In the genomic region with DNA sequence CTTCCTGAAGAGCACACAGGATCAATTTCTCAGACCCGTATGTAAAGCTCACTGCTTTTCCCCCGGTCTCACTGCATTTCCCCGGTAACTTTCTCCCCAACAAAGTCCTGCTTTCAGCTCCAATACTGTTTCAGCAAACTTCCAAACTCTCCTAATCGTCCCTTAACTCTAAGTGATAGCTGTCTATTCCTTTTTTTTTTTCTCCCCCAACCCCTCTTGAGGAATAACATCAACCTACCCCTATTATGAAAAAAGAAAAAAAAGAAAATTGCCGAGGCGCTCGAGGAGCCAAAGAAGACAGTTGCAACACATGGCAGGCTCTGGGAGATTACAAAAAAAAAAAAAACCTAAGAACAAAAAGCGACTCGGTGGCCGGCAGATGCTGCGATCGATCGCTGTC, we compare ENCODE assay signal across 7 mouse cellular contexts. TPM values are rescaled to one million over a fixed set of nuclear protein-coding genes. Genes with fewer than 3 reads are reported as not detected.
DNase-seq lines count a peak whose midpoint lies in the region; ATAC-seq and TF ChIP-seq lines count a peak whose summit lies in the region.

No protein-coding gene starts in this region.

- under 1% methylated on average over 13 of the region's 13 CpGs for WGBS in neural tube, embryonic 11.5 days
- 0% methylated on average over 13 of the region's 13 CpGs for WGBS in embryonic facial prominence, embryonic 14.5 days
- WGBS in limb, embryonic 14.5 days, result under 1% methylated on average over 13 of the region's 13 CpGs
- under 1% methylated on average over 13 of the region's 13 CpGs for WGBS in stomach, embryonic 15.5 days

- no peak overlapping the region for H3K27ac ChIP-seq in neural tube, embryonic 11.5 days (ENCODE audit: low read depth, low read length)
- peak overlapping the region; percentile 92; the same call in 1 of the 2 replicates for H3K27ac ChIP-seq in embryonic facial prominence, embryonic 14.5 days (replicated peaks; ENCODE audit: low read depth, low read length)
- peak overlapping the region; percentile 91 for H3K27ac ChIP-seq in limb, embryonic 14.5 days (replicated peaks; ENCODE audit: low read depth, low read length)
- H3K27ac ChIP-seq in stomach, embryonic 15.5 days, result peak overlapping the region; percentile 94

- no peaks in the 10 kb centered on the region for H3K9me3 ChIP-seq in neural tube, embryonic 11.5 days (ENCODE audit: control insufficient read depth, low read length)
- H3K9me3 ChIP-seq in embryonic facial prominence, embryonic 14.5 days (ENCODE audit: control insufficient read depth, low read length), result no peaks in the 10 kb centered on the region
- H3K9me3 ChIP-seq in limb, embryonic 14.5 days (ENCODE audit: control insufficient read depth, low read length), result no peaks in the 10 kb centered on the region
- H3K9me3 ChIP-seq in stomach, embryonic 15.5 days, result no peaks in the 10 kb centered on the region

- H3K27me3 ChIP-seq in neural tube, embryonic 11.5 days (ENCODE audit: control insufficient read depth, insufficient read depth, low read length), result no peaks in the 10 kb centered on the region
- no peaks in the 10 kb centered on the region for H3K27me3 ChIP-seq in embryonic facial prominence, embryonic 14.5 days (replicated peaks; ENCODE audit: control insufficient read depth, insufficient read depth, low read length)
- no peaks in the 10 kb centered on the region for H3K27me3 ChIP-seq in limb, embryonic 14.5 days (ENCODE audit: control insufficient read depth, insufficient read depth, low read length)
- no peaks in the 10 kb centered on the region for H3K27me3 ChIP-seq in stomach, embryonic 15.5 days (replicated peaks)

- no peak for DNase-seq in neural tube, embryonic 11.5 days (ENCODE audit: low spot score)
- no peak for DNase-seq in neural tube, embryonic 10.5 days (ENCODE audit: extremely low spot score, low spot score)
- no peak for DNase-seq in embryonic facial prominence, embryonic 14.5 days (ENCODE audit: low spot score)
- DNase-seq in limb, embryonic 14.5 days (ENCODE audit: low spot score), result no peak
- DNase-seq in layer of hippocampus, postnatal 36 days, result no peak
- no peak for DNase-seq in ovary, postnatal 14 days (ENCODE audit: low spot score)

- peaks cover 2% of the 10 kb centered on the region; the same call in 1 of the 2 replicates for H3K4me1 ChIP-seq in neural tube, embryonic 11.5 days (ENCODE audit: control insufficient read depth, insufficient read depth, low read length)
- peaks cover 6% of the 10 kb centered on the region for H3K4me1 ChIP-seq in embryonic facial prominence, embryonic 14.5 days (ENCODE audit: control insufficient read depth, insufficient read depth, low read length)
- peaks cover 5% of the 10 kb centered on the region; the same call in 1 of the 2 replicates for H3K4me1 ChIP-seq in limb, embryonic 14.5 days (ENCODE audit: control insufficient read depth, insufficient read depth, low read length)
- H3K4me1 ChIP-seq in stomach, embryonic 15.5 days, result no peaks in the 10 kb centered on the region; the same call in 1 of the 2 replicates

- TF ChIP-seq POLR2A in limb, embryonic 14.5 days (IDR thresholded peaks at IDR 0.05; ENCODE audit: borderline replicate concordance, extremely low read depth, insufficient read depth, insufficient read length), result no peak

- H3K9ac ChIP-seq in neural tube, embryonic 11.5 days (ENCODE audit: low read length), result peak overlapping the region; percentile 91
- H3K9ac ChIP-seq in embryonic facial prominence, embryonic 14.5 days (ENCODE audit: low read depth, low read length), result peak overlapping the region; percentile 94
- peak overlapping the region; percentile 91 for H3K9ac ChIP-seq in limb, embryonic 14.5 days (ENCODE audit: low read depth, low read length, severe bottlenecking)
- H3K9ac ChIP-seq in stomach, embryonic 15.5 days, result peak overlapping the region; percentile 76; the same call in 1 of the 2 replicates

- H3K4me3 ChIP-seq in neural tube, embryonic 11.5 days (ENCODE audit: low read depth, low read length), result peak overlapping the region; percentile 87
- H3K4me3 ChIP-seq in embryonic facial prominence, embryonic 14.5 days (ENCODE audit: low read depth, low read length), result peak overlapping the region; percentile 88
- H3K4me3 ChIP-seq in limb, embryonic 14.5 days (replicated peaks; ENCODE audit: low read length), result peak overlapping the region; percentile 86
- peak overlapping the region; percentile 89 for H3K4me3 ChIP-seq in stomach, embryonic 15.5 days (replicated peaks)

- H3K4me2 ChIP-seq in neural tube, embryonic 11.5 days (ENCODE audit: low read depth), result peak overlapping the region; percentile 67
- H3K4me2 ChIP-seq in embryonic facial prominence, embryonic 14.5 days (ENCODE audit: low read depth, low read length), result peak overlapping the region; percentile 57
- peak overlapping the region; percentile 46 for H3K4me2 ChIP-seq in limb, embryonic 14.5 days (replicated peaks; ENCODE audit: low read depth, low read length, severe bottlenecking)
- H3K4me2 ChIP-seq in stomach, embryonic 15.5 days, result peak overlapping the region; percentile 64

- no peak for ATAC-seq in neural tube, embryonic 11.5 days (ENCODE audit: insufficient read depth, low FRiP score, low TSS enrichment)
- no peak for ATAC-seq in embryonic facial prominence, embryonic 14.5 days (ENCODE audit: low read depth)
- no peak for ATAC-seq in limb, embryonic 14.5 days (ENCODE audit: low FRiP score, low read depth)
- no peak for ATAC-seq in stomach, embryonic 15.5 days (ENCODE audit: insufficient read depth, low FRiP score, low read depth)

- peaks cover 3% of the 10 kb centered on the region for H3K36me3 ChIP-seq in neural tube, embryonic 11.5 days (ENCODE audit: control insufficient read depth, insufficient read depth, low read length)
- peaks cover 16% of the 10 kb centered on the region for H3K36me3 ChIP-seq in embryonic facial prominence, embryonic 14.5 days (ENCODE audit: control insufficient read depth, insufficient read depth, low read length)
- H3K36me3 ChIP-seq in limb, embryonic 14.5 days (ENCODE audit: control insufficient read depth, insufficient read depth, low read length), result peaks cover 7% of the 10 kb centered on the region; the same call in 1 of the 2 replicates
- 0 out of 2 replicates have a peak, but pooled peaks cover 3% of the 10 kb centered on the region for H3K36me3 ChIP-seq in stomach, embryonic 15.5 days

RNA-seq across cellular contexts. Expression of gene Cdc73, which starts 1.0 kb away (rescaled TPM):
- polyA plus RNA-seq in neural tube, embryonic 11.5 days (2014; fragmentation: Nextera tagmentation; extraction: Ambion mirVana), result 23.2 and 23.3 TPM in 2 replicates
- polyA plus RNA-seq in embryonic facial prominence, embryonic 14.5 days (2014; fragmentation: Nextera tagmentation; extraction: Ambion mirVana), result 23.7 and 25.7 TPM in 2 replicates
- polyA plus RNA-seq in limb, embryonic 14.5 days (2012; rRNA removed), result 14.6 and 22.2 TPM in 2 replicates
- polyA plus RNA-seq in limb, embryonic 14.5 days (2014; fragmentation: Nextera tagmentation; extraction: Ambion mirVana), result 21.8 and 23.1 TPM in 2 replicates
- 26.5 and 33.1 TPM in 2 replicates for polyA plus RNA-seq in stomach, embryonic 15.5 days (2015; fragmentation: Nextera tagmentation; extraction: Ambion mirVana)
- 10 to 100 TPM; 74.8 to 80.2 TPM for total RNA-seq in layer of hippocampus, postnatal 36 days (2021)

RNA-seq across cellular contexts. Expression of gene Glrx2, which starts 14.4 kb away (rescaled TPM):
- polyA plus RNA-seq in neural tube, embryonic 11.5 days (2014; fragmentation: Nextera tagmentation; extraction: Ambion mirVana), result 68.0 and 73.6 TPM in 2 replicates
- polyA plus RNA-seq in embryonic facial prominence, embryonic 14.5 days (2014; fragmentation: Nextera tagmentation; extraction: Ambion mirVana), result 71.6 and 71.7 TPM in 2 replicates
- polyA plus RNA-seq in limb, embryonic 14.5 days (2012; rRNA removed), result 48.1 and 65.8 TPM in 2 replicates
- polyA plus RNA-seq in limb, embryonic 14.5 days (2014; fragmentation: Nextera tagmentation; extraction: Ambion mirVana), result 74.4 and 77.4 TPM in 2 replicates
- polyA plus RNA-seq in stomach, embryonic 15.5 days (2015; fragmentation: Nextera tagmentation; extraction: Ambion mirVana), result 98.3 and 104 TPM in 2 replicates
- total RNA-seq in layer of hippocampus, postnatal 36 days (2021), result 100 to 1,000 TPM; 110 to 116 TPM
